ENCODE assay signal across 25 mouse cellular contexts in genomic region chr14:23011989-23012388, GRCm38 (mm10).
DNase-seq lines count a peak whose midpoint lies in the region; ATAC-seq lines count a peak whose summit lies in the region.
"Had no signal": no experiment of that assay in that cellular context is flagged by ENCODE, and none has a peak within 500 bp of the region (broad histone marks: within the 10 kb centered on the region; RNA-seq: fewer than 3 reads in every experiment).

No protein-coding gene starts in this region.

- intact Hi-C loops in heart, postnatal 10 days (cut with DNase I) = no loop called here

- no peak overlapping the region for H3K9ac ChIP-seq in kidney, embryonic 14.5 days (ENCODE audit: low read depth, low read length)
- H3K9ac ChIP-seq: forebrain, postnatal 0 days; hindbrain, embryonic 13.5 days had no signal

- no peak overlapping the region for H3K27ac ChIP-seq in kidney, embryonic 14.5 days (ENCODE audit: low read depth, low read length)
- H3K27ac ChIP-seq: hindbrain, embryonic 10.5 days; hindbrain, embryonic 13.5 days had no signal

- H3K27me3 ChIP-seq in kidney, embryonic 14.5 days (ENCODE audit: control insufficient read depth, insufficient read depth, low read length) = no peaks in the 10 kb centered on the region
- H3K27me3 ChIP-seq: hindbrain, embryonic 13.5 days had no signal

- DNase-seq in 3T3-L1 (ENCODE audit: low read depth, low spot score) = peak; percentile 14
- peak; percentile 9 for DNase-seq in Muller cell, postnatal 12 days (ENCODE audit: inconsistent ontology term)
- DNase-seq in gastrocnemius, postnatal 10 days = no peak
- DNase-seq in heart, postnatal 10 days = no peak
- DNase-seq in thymus, postnatal 14 days = no peak
- DNase-seq: adrenal gland, adult 8-10 months; adrenal gland, postnatal 25 days; cerebellum, adult 11-12 months; cerebellum, adult 8-10 months; cerebellum, postnatal 10 days; cerebellum, postnatal 36 days; forebrain, postnatal 0 days; gastrocnemius, postnatal 36 days; heart, adult 11 months; heart, postnatal 36 days had no signal

- H3K36me3 ChIP-seq in kidney, embryonic 14.5 days (ENCODE audit: control insufficient read depth, insufficient read depth, low read length) = no peaks in the 10 kb centered on the region
- H3K36me3 ChIP-seq: hindbrain, embryonic 10.5 days; hindbrain, embryonic 13.5 days had no signal

- H3K9me3 ChIP-seq in kidney, embryonic 14.5 days (ENCODE audit: control insufficient read depth, low read length) = no peaks in the 10 kb centered on the region
- H3K9me3 ChIP-seq: hindbrain, embryonic 10.5 days; hindbrain, embryonic 13.5 days had no signal

- no peak overlapping the region for H3K4me2 ChIP-seq in kidney, embryonic 14.5 days (replicated peaks; ENCODE audit: low read depth, low read length)
- H3K4me2 ChIP-seq: heart, embryonic 11.5 days; hindbrain, embryonic 13.5 days had no signal

- WGBS in kidney, embryonic 14.5 days = 85% methylated on average over 1 of the region's 1 CpGs

- 0 out of 2 replicates have a peak, but pooled peaks have one; percentile 47 for ATAC-seq in common myeloid progenitor, adult 5-6 weeks (replicated peaks; ENCODE audit: low read depth, poor library complexity, severe bottlenecking)
- peak; percentile 34; the same call in 1 of the 2 replicates for ATAC-seq in megakaryocyte progenitor cell, adult 5-6 weeks (replicated peaks; ENCODE audit: poor library complexity)
- no peak for ATAC-seq in kidney, embryonic 14.5 days (ENCODE audit: low FRiP score, low TSS enrichment)
- ATAC-seq: activated CD4-positive, CD25-positive, alpha-beta regulatory T cell, adult 4 months; forebrain, embryonic 14.5 days; forebrain, postnatal 0 days; hindbrain, embryonic 16.5 days; intestine, embryonic 16.5 days had no signal

- peaks cover 18% of the 10 kb centered on the region for H3K4me1 ChIP-seq in kidney, embryonic 14.5 days (ENCODE audit: control insufficient read depth, insufficient read depth, low read length)

- no peak overlapping the region for H3K4me3 ChIP-seq in kidney, embryonic 14.5 days (ENCODE audit: low read length)
- H3K4me3 ChIP-seq: hindbrain, embryonic 10.5 days; hindbrain, embryonic 13.5 days had no signal

Comparison
In these comparisons a context has a peak if more than half of its experiments do, and no peak if none do; other contexts are left out.
1. DNase-seq: peak in 3T3-L1 (single experiment) and Muller cell, postnatal 12 days (single experiment); none in gastrocnemius, postnatal 10 days (single experiment), heart, postnatal 10 days (0 of 2) and thymus, postnatal 14 days (single experiment).